Mouse (Mus musculus) c-Kit-negative CD71-positive TER-119-positive erythroid progenitor cells, embryonic 14.5 days (primary cell): ENCODE results near the gene Rbfox2.

Experiments
- DNase-seq: peaks from one replicate; pipeline ENCODE4 v3.0.0-alpha.2; 2013; ENCODE audit warnings: low read depth, low spot score

The Rbfox2 gene

DNA sequence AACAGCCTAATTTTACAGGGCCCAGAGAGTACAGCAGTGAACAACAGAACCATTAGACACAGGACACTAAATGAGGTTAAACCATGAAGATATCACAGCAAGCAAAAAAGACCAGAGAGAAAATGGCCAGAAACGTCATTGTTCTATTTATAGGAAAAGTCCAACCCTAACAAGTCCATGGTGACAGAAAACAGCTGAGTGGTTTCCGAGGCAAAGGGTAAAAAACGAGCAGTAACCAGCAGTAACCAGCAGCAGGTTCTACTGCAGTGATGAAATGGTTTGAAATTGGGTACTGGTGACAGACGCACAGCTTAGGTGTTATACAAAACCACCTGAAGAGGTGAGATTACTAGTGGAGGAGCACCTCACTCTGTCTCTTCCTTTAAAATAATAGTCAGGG lies 72.5 kb downstream of the Rbfox2 start:
- DNase-seq, result no peak

DNA sequence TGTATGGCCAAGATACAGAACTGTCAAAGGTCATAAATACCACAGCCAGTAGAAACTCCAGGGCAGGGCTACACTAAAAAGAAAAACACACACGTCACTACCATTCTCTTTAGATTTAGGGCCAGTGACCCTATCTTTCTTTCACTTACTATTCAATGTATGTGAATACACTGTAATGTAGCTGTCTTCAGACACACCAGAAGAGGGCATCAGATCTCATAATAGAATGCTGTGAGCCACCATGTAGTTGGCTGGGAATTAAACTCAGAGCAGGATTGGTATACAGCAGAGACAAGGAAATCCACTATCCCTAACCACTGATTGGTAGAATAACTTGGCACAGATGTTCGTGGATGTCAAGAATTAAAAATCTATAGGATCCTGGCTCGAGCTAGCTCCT lies 76.7 kb downstream of the Rbfox2 start:
- no peak for DNase-seq

DNA sequence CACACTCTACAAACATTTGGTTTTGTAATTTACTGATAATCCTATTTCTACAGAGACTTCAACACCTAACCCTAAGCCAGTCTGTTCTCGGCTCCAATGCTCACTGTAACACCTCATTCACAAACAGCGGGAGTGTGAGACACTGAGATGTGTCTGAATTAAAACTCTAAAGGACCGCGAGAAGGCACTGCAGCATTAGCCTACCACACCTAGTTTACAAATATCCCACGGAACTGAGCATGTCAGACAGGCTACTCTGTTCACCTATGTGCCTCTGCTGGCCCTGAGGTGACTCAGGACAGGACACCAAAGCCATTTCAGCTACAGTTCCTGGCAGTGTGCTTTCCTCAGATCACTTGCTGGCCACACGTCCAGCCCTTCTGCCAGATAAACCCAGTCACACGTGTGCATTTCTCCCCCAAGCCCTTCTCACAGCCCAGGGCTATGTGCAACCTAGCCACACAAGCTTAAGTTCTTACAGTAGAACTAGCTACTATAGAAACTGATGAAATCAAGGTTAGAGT lies 79.9 kb downstream of the Rbfox2 start:
- DNase-seq, result no peak

GRCm38 (mm10) chr15:77225858-77226257 lies 80.9 kb downstream of the Rbfox2 start:
- DNase-seq, result no peak

- no peak for DNase-seq
These were observed 81.5 kb downstream of the Rbfox2 start for GRCm38 (mm10) chr15:77225274-77225673.

GRCm38 (mm10) chr15:77220833-77221232 lies 86.0 kb downstream of the Rbfox2 start:
- no peak for DNase-seq

GRCm38 (mm10) chr15:77220137-77220536 lies 86.7 kb downstream of the Rbfox2 start:
- no peak for DNase-seq

DNA sequence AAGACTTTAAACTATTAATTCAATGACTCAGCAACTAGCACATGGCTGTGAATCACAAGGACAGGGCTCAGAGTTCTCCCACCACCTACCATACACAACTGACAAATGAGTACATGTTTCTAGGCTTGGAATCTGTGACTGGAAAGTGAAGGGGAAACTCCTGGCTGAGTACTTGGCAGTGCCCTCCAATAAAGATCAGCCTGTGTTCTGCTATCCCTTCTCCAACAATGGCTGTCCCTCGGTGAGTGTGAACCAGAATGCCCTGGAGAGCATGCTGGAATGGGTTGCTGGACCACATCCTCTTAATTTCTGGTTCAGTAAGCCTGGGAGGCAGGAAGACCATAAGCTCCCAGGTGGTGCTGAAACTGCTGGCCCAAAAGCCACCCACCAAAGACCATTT lies 87.2 kb downstream of the Rbfox2 start:
- DNase-seq, result no peak

- DNase-seq, result no peak
These were observed 88.8 kb downstream of the Rbfox2 start for GRCm38 (mm10) chr15:77218007-77218406.

DNA sequence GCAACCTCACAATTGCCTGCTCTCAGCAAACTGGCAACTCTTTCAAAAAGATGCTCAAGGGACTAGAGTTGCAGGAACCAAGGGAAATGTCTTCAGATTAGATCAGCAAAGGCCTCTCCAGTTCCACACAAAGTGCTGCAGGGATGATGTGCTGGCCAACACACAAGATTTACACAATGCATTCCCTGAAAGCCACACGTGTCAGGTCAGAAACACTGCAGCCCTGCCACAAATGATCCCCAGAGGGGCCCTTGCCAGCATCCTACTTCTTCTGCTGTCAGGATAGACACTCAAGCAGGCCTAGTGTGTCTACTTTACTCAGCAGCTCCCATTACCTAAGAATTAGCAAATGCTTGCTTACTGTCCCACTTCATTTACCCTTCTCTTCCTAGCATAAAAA lies 89.3 kb downstream of the Rbfox2 start:
- no peak for DNase-seq

- DNase-seq, result no peak
These were observed 90.1 kb downstream of the Rbfox2 start for GRCm38 (mm10) chr15:77216704-77217103.

- DNase-seq, result no peak
These were observed 91.5 kb downstream of the Rbfox2 start for GRCm38 (mm10) chr15:77215178-77215800.

DNA sequence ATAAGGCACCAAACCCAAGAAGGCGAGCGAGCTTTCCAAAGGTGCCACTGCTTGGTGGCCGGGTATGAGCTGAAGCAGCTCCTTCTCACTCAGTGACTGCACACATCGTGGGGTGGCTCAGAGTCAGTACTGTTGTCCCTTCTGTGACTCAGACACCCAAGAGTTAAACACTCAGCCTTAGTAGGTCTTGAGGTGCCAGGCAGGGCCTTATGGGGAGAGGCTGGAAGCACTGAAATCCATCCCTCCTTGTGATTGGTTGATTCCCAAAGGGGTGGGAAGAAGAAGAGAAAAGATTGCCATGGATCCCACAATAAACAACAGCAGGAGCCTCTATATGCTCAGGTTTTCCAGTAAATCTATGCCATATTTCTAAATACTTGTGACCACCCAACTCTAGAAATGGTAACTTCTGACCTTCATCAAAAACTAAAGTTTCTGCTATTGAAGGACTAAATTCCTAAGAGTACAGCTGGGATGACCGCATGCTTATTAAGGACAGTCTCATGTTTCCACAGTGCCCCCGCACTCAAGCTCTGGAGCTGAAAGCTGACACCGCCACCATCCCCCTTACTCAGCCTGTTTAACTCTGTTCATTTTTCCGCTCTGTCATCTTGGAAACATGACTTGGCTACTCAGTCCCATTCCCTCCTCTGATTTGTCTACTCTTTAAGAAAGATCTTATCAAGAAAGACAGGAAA lies 92.2 kb downstream of the Rbfox2 start:
- no peak for DNase-seq

DNA sequence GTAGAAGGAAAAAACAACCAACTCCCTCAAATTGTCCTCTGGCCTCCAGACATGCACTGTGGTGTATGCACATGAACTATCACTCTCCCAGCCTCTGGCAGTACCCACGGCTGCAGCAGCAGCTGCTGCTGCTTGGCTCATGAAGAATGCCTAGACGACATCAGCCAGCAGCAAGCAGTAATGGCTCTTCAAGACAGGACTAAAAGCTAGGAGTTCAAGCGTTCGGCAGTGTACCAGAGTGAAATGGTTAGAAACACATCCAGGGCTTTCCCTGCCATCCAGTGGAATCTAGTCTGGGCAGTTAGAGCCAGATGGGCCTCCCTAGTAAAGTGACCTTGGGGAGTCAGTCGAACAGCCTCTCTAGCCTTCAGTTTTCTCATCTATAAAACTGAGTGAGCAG lies 93.0 kb downstream of the Rbfox2 start:
- no peak for DNase-seq

DNA sequence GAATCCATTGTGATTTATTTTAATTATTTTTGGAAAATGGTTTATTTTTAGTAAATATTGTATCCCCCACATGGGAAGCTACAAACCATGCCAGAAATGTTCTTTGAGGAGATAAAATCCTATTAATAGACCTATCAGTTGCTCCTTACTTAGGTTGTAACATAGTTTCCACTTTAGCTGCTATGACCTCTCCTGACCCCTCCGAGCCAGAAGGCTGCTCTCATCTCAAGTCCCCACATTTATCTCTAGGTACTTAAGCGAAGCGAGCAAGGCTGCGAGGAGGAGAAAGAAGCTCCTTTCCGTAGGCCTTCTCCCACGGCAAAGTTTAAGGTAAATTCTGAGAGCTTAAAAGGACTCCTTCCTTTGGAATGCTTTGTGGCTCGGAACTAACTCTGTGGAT lies 94.0 kb downstream of the Rbfox2 start:
- DNase-seq, result no peak

DNA sequence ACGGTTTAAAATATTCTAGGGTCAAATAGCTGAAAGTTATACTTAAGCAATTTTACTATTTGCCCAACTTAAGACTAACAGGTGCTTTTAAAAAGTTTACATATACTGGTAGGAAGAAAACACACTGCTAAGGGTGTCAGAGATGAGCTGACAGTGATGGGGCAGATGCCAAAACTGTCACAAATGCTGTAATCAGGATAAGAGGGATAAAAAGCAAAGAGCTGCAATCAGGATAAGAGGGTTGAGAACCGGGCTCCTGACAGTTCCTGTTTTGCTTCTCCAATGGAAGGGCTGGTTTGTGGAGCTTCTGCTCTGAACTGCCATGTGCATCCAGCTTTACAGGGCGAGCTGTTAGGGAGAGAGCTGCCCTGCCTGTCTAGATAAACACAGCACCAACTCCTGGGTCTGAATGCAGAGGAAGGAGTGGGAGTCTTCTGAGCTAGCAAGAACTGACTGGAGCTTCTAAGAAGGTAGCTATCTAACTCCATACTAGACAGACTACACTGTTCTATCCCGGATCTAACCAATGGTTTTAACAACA lies 94.5 kb downstream of the Rbfox2 start:
- DNase-seq, result no peak

DNA sequence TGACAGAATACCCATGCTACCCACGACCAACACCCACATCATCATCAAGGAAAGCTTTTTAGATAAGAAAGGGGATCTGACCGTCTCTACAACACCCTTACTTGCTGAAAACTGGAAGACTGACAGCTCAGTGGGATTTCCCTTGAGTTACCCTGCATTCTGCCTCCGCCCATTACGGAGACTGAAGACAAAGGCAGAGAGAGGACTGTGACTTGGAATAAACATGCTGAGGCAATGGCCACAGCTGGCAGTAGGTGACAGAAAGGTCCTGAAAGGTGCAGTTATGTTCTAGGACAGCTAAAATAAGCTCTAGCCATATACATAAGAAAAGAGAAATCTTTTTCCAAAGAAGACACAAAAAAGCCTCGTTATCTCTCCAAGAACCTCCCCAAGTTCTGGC lies 99.8 kb downstream of the Rbfox2 start:
- DNase-seq, result no peak

GRCm38 (mm10) chr15:77204951-77205350 lies 101.9 kb downstream of the Rbfox2 start:
- DNase-seq, result no peak

- no peak for DNase-seq
These were observed 103.4 kb downstream of the Rbfox2 start for GRCm38 (mm10) chr15:77203255-77203981.

DNA sequence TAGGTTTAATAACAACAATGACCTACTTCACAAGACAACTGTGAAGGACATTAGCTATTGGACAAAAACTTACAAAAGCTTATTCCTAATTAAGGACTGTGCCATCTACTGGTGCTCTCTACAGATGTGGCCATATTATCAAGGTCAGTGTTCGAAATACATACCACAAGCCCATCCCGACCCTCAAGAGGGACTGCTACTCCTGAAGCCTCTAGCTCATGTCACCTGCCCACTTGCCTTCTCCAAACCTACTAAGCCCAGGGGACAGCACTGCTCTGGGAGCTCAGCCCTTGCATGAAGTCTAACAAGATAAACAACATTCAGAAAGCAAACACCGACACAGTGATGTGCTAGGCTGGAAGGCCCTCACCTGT lies 103.9 kb downstream of the Rbfox2 start:
- DNase-seq, result no peak

- no peak for DNase-seq
These were observed 104.6 kb downstream of the Rbfox2 start for GRCm38 (mm10) chr15:77202223-77202622.

DNA sequence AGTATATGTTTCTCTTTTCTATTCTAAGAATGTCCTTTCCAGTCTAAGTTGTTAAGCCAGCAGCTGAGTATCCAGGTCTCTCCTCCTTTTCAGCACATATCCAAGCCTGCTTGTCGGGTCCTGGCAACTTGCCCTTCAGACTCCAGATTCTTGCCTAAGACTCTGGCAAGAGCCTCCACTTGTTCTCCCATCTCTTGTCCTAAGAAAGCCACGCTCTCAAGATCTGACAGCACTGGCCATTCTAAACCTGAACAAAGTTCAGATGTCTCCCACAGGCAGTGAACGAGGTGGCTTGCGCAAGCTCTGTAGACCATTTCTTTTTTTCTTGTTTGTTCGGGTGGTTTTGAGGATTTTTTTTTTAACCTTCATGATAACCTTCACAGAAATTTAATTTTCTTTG lies 110.0 kb downstream of the Rbfox2 start:
- DNase-seq, result no peak
